Mouse (Mus musculus): ENCODE measurements around the gene Adam17.
A peak's percentile ranks its signal among the peaks of the same experiment; 100 is the strongest.
"Not testable (repeated sequence)": the region's sequence is repeated elsewhere in the genome, so short reads cannot be mapped to it uniquely, and the experiment has no call there.

Adam17 gene

GRCm38 (mm10) chr12:21373100-21373819, at the start of gene Adam17:
Gene Adam17 (minus strand): TSS chr12:21373632.
- peak; percentile 96 for DNase-seq (ENCODE audit: low read depth, low spot score)

- no peak for DNase-seq (ENCODE audit: low read depth, low spot score)
Measured at GRCm38 (mm10) chr12:21418621-21419131, 45.2 kb upstream of the Adam17 start.

- DNase-seq (ENCODE audit: low read depth, low spot score), result no peak
Measured at GRCm38 (mm10) chr12:21418083-21418482, 44.7 kb upstream of the Adam17 start.

GRCm38 (mm10) chr12:21417100-21418070, 44.0 kb upstream of the Adam17 start, which contains the start of gene Ywhaq:
Gene Ywhaq (minus strand): TSS chr12:21417637.
- peak; percentile 99 for DNase-seq (ENCODE audit: low read depth, low spot score)

- DNase-seq (ENCODE audit: low read depth, low spot score), result no peak
Measured at GRCm38 (mm10) chr12:21416506-21416905, 43.1 kb upstream of the Adam17 start.

GRCm38 (mm10) chr12:21410620-21411019, 37.2 kb upstream of the Adam17 start:
- no peak for DNase-seq (ENCODE audit: low read depth, low spot score)

GRCm38 (mm10) chr12:21409651-21410050, 36.2 kb upstream of the Adam17 start:
- DNase-seq (ENCODE audit: low read depth, low spot score), result no peak

GRCm38 (mm10) chr12:21408789-21409367, 35.4 kb upstream of the Adam17 start:
- DNase-seq (ENCODE audit: low read depth, low spot score), result no peak

GRCm38 (mm10) chr12:21402771-21403170, 29.3 kb upstream of the Adam17 start:
- no peak for DNase-seq (ENCODE audit: low read depth, low spot score)

- DNase-seq (ENCODE audit: low read depth, low spot score), result no peak
Measured at GRCm38 (mm10) chr12:21386201-21386600, 12.8 kb upstream of the Adam17 start.

- DNase-seq (ENCODE audit: low read depth, low spot score), result not testable (repeated sequence)
Measured at GRCm38 (mm10) chr12:21378765-21379346, 5.4 kb upstream of the Adam17 start.

GRCm38 (mm10) chr12:21375376-21376157, 2.1 kb upstream of the Adam17 start:
- no peak for DNase-seq (ENCODE audit: low read depth, low spot score)

- peak; percentile 70 for DNase-seq (ENCODE audit: low read depth, low spot score)
Measured at GRCm38 (mm10) chr12:21373820-21374475, 516 bp upstream of the Adam17 start.

GRCm38 (mm10) chr12:21370035-21370611, 3.3 kb downstream of the Adam17 start:
- DNase-seq (ENCODE audit: low read depth, low spot score), result peak; percentile 77

GRCm38 (mm10) chr12:21369087-21369410, 4.4 kb downstream of the Adam17 start:
- no peak for DNase-seq (ENCODE audit: low read depth, low spot score)

- DNase-seq (ENCODE audit: low read depth, low spot score), result no peak
Measured at GRCm38 (mm10) chr12:21368376-21369086, 4.9 kb downstream of the Adam17 start.

GRCm38 (mm10) chr12:21364624-21365435, 8.6 kb downstream of the Adam17 start:
- DNase-seq (ENCODE audit: low read depth, low spot score), result no peak

- DNase-seq (ENCODE audit: low read depth, low spot score), result no peak
Measured at GRCm38 (mm10) chr12:21363195-21363594, 10.2 kb downstream of the Adam17 start.

Data from 3T3-L1 (cell line).